23 mouse cellular contexts compared by ENCODE assay signal in the genomic region with DNA sequence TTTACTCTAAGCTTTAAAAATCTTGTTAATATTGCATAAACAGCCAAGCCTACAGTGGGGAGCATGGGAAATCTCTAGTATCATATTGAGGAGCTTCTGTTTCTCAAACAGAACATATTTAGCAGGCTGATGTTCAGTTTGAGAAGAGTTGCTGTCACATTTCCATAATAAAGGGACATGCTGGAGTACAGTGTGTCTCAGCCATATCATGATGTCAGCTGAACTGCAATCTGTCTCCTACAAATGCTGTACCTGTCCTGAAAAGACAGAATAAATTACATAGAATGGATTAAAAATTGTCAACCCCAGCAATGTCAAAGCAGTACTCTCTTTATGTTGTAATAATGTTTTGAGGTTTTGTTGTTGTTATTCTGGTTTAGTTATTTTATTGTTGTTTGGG.
"Had no signal": no experiment of that assay in that cellular context is flagged by ENCODE, and none has a peak within 500 bp of the region (broad histone marks: within the 10 kb centered on the region; RNA-seq: fewer than 3 reads in every experiment).

No protein-coding gene starts in this region.

- H3K27ac ChIP-seq: gastrocnemius, adult 2 months; heart, adult 2 months; heart, embryonic 13.5 days; heart, embryonic 15.5 days; hindbrain, embryonic 10.5 days; hindbrain, embryonic 12.5 days; hindbrain, embryonic 14.5 days; intestine, embryonic 15.5 days; limb, embryonic 13.5 days; limb, embryonic 15.5 days; liver, embryonic 12.5 days; liver, embryonic 14.5 days had no signal

- DNase-seq: gastrocnemius, adult 2 months; gastrocnemius, postnatal 10 days; gastrocnemius, postnatal 25 days; heart, adult 2 months; heart, postnatal 14 days; heart, postnatal 4 days; kidney, adult 18-20 months; kidney, adult 8-10 months; kidney, postnatal 10 days; kidney, postnatal 25 days; kidney, postnatal 4 days; left cerebral cortex, postnatal 4 days; lung, adult 18-20 months had no signal

- H3K4me3 ChIP-seq: gastrocnemius, adult 2 months; heart, adult 2 months; heart, embryonic 13.5 days; heart, embryonic 15.5 days; hindbrain, embryonic 10.5 days; hindbrain, embryonic 12.5 days; intestine, embryonic 15.5 days; limb, embryonic 13.5 days; limb, embryonic 15.5 days; liver, embryonic 12.5 days had no signal
